Mouse (Mus musculus): ENCODE data around the gene Thrb.

GRCm38 (mm10) chr14:17684881-17685280, 24.8 kb downstream of the Thrb start:
- TF ChIP-seq CTCF (IDR thresholded peaks at IDR 0.05; ENCODE audit: borderline replicate concordance, insufficient read depth, low read depth, low read length) (no peak), POLR2A (IDR thresholded peaks at IDR 0.05; ENCODE audit: borderline replicate concordance, insufficient read depth, low read length) (no peak)
